Mouse (Mus musculus) liver, embryonic 11.5 days (tissue): ENCODE data around the gene Pus7l. TPM values are rescaled to one million over a fixed set of nuclear protein-coding genes. Genes with fewer than 3 reads are reported as not detected.

Source experiments
- ATAC-seq: fragments of 200-750 bp; cut with Nextera tagmentation; replicated peaks from 2 replicates; pipeline ENCODE4 v1.8.0; 2017; ENCODE audit warnings: moderate number of reproducible peaks, mild to moderate bottlenecking, moderate TSS enrichment, moderate library complexity; ENCODE audit not compliant: low FRiP score
- DNase-seq: peaks from one replicate; pipeline ENCODE4 v3.0.0-alpha.2; 2017; ENCODE audit warnings: low spot score
- H3K27ac ChIP-seq: fragments of 300-500 bp; sonication (generic); 2 replicates; pipeline ENCODE4 v1.5.1; 2014; ENCODE audit warnings: mild to moderate bottlenecking, low read depth, low read length, control low read depth
- H3K27me3 ChIP-seq: fragments of 300-500 bp; sonication (generic); replicated peaks from 2 replicates; pipeline ENCODE4 v1.6.1; 2014; ENCODE audit warnings: low read length, mixed read lengths; ENCODE audit not compliant: control insufficient read depth, insufficient read depth
- H3K36me3 ChIP-seq: fragments of 300-500 bp; sonication (generic); 2 replicates; pipeline ENCODE4 v1.6.1; 2014; ENCODE audit warnings: mild to moderate bottlenecking, low read length, moderate library complexity, mixed read lengths; ENCODE audit not compliant: control insufficient read depth, insufficient read depth
- H3K4me1 ChIP-seq: fragments of 300-500 bp; sonication (generic); replicated peaks from 2 replicates; pipeline ENCODE4 v1.6.1; 2014; ENCODE audit warnings: low read length, mixed read lengths; ENCODE audit not compliant: control insufficient read depth, insufficient read depth
- H3K4me2 ChIP-seq: fragments of 300-500 bp; sonication (generic); 2 replicates; pipeline ENCODE4 v1.6.1; 2014; ENCODE audit warnings: mild to moderate bottlenecking, control low read depth, moderate library complexity
- H3K4me3 ChIP-seq: fragments of 300-500 bp; sonication (generic); 2 replicates; pipeline ENCODE4 v1.5.1; 2014; ENCODE audit warnings: low read depth, low read length, control low read depth
- H3K9ac ChIP-seq: fragments of 300-500 bp; sonication (generic); 2 replicates; pipeline ENCODE4 v1.6.1; 2014; ENCODE audit warnings: low read depth, low read length, control low read depth
- H3K9me3 ChIP-seq: fragments of 300-500 bp; sonication (generic); 2 replicates; pipeline ENCODE4 v1.6.1; 2016; ENCODE audit warnings: low read length, inconsistent platforms, mixed read lengths; ENCODE audit not compliant: control insufficient read depth
- WGBS: fragments of 180-500 bp; shearing (Covaris S2); extraction: QIAGEN DNeasy Blood & Tissue Kit; methylation state at CpG from one replicate; pipeline ENCODE4 v1.1.7; 2014; 5-methylcytosine and 5-hydroxymethylcytosine counted together
- polyA plus RNA-seq: library from polyadenylated mRNA; unstranded; fragments of >200 nt; fragmentation: Nextera tagmentation; extraction: Ambion mirVana; gene quantifications from 2 replicates; pipeline ENCODE4 v1.2.1, GENCODE M21; 2014

Pus7l gene
- polyA plus RNA-seq = 12.0 and 13.5 TPM in 2 replicates

GRCm38 (mm10) chr15:94543409-94544051 lies at the start of gene Pus7l, which contains the start of gene Irak4:
TSS of gene Pus7l (minus strand) at chr15:94543547.
TSS of gene Irak4 (plus strand) at chr15:94543643.
- ATAC-seq = peak; percentile 99
- DNase-seq = peak; percentile 90
- Histone ChIP-seq H3K4me2 (peak within 1 kb of the TSS; percentile 77), H3K9me3 (no peaks in the 10 kb centered on the region), H3K27me3 (no peaks in the 10 kb centered on the region), H3K36me3 (no peaks in the 10 kb centered on the region), H3K27ac (peak within 1 kb of the TSS; percentile 55; the same call in 1 of the 2 replicates), H3K9ac (peak within 1 kb of the TSS; percentile 74), H3K4me1 (no peaks in the 10 kb centered on the region), H3K4me3 (peak within 1 kb of the TSS; percentile 84)
- under 1% methylated on average over 45 of the region's 45 CpGs for WGBS

GRCm38 (mm10) chr15:94591356-94591755 lies 48.0 kb upstream of the Pus7l start:
- Histone ChIP-seq H3K9ac (no peak overlapping the region), H3K36me3 (no peaks in the 10 kb centered on the region), H3K9me3 (no peaks in the 10 kb centered on the region), H3K27me3 (no peaks in the 10 kb centered on the region), H3K4me1 (peaks cover 6% of the 10 kb centered on the region; the same call in 1 of the 2 replicates), H3K27ac (no peak overlapping the region), H3K4me2 (no peak overlapping the region), H3K4me3 (no peak overlapping the region)
- no peak for ATAC-seq
- no peak for DNase-seq
- 72% methylated on average over 4 of the region's 4 CpGs for WGBS

DNA sequence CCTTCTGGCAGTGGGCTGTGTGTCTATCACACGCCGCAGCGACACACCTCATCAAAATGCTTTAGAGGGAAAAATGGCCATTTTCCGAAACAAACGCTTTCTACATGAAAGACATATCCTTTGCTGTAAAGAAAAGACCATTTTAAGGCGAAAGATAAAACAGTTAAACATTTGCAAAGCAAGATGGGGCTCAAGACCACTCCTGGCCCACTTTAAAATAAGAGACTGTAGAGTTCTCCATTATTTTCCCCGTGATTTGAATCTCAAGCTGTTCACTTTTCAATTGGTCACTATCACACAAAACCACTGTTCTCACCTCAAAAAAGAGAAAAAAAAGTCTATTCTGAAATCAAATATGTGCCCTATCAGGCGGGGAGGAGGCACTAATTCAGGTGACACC lies 46.7 kb upstream of the Pus7l start:
- WGBS = 9% methylated on average over 8 of the region's 8 CpGs
- Histone ChIP-seq H3K4me2 (peak overlapping the region; percentile 63), H3K27ac (no peak overlapping the region), H3K9me3 (no peaks in the 10 kb centered on the region), H3K36me3 (peaks cover under 1% of the 10 kb centered on the region; the same call in 1 of the 2 replicates), H3K27me3 (no peaks in the 10 kb centered on the region), H3K4me1 (peaks cover 6% of the 10 kb centered on the region; the same call in 1 of the 2 replicates), H3K4me3 (peak overlapping the region; percentile 76), H3K9ac (0 out of 2 replicates have a peak overlapping the region, but pooled peaks have one; percentile 40)
- no peak for DNase-seq
- no peak for ATAC-seq

DNA sequence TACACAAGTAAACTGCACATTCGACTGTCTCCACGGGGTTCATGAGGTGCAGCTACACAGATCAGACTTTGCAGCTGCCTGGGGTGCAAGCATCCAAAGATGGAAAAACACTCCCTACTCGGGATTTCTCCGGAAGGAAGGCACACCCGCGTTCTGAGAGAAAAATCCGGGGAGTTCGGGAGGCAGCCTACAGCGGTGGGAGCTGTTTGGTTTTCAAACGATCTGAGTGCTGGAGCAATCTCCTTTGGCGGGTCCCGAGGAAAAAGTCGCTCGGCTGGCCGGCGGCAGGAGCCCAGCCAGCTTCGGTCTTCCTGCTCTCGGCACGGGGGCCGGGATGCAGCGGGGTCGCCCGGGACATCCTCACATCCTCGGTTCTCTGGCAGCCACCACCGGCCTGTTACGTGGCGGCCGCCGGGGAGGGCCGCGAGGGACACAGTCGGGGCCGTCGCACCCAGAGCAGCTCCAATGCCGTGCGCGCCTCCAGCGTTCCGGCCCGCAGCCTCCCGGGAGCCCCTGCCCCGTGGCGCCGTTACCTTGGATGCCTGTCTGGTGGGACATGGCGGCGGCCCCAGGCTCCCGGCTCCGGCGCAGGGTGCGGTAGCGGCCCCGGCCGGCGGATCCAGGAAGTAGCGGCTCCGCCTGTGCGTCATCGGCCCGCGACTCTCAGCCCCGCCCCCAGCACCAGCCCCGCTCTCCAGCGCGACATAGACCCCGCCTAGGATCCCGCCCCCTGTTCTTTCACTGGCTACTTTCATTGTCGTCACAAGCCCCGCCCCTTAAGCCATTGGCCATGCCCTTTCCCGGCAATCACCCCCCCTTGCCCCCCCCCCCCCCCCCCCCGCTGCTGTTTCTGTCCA lies 46.1 kb upstream of the Pus7l start, which contains the start of gene Twf1:
Twf1 (minus strand) TSS at position 671 of the 857 bp plus-strand sequence.
- Histone ChIP-seq H3K9ac (peak within 1 kb of the TSS; percentile 89), H3K27me3 (no peaks in the 10 kb centered on the region), H3K4me1 (peaks cover 6% of the 10 kb centered on the region; the same call in 1 of the 2 replicates), H3K27ac (peak within 1 kb of the TSS; percentile 20; the same call in 1 of the 2 replicates), H3K4me3 (peak within 1 kb of the TSS; percentile 76), H3K36me3 (peaks cover 4% of the 10 kb centered on the region; the same call in 1 of the 2 replicates), H3K9me3 (no peaks in the 10 kb centered on the region), H3K4me2 (peak within 1 kb of the TSS; percentile 70)
- DNase-seq (peak; percentile 96), ATAC-seq (peak; percentile 99)
- under 1% methylated on average over 67 of the region's 70 CpGs for WGBS

GRCm38 (mm10) chr15:94587826-94588715 lies 44.7 kb upstream of the Pus7l start:
- H3K36me3 ChIP-seq = peaks cover 16% of the 10 kb centered on the region
- DNase-seq (no peak), ATAC-seq (no peak)
- peaks cover 6% of the 10 kb centered on the region; the same call in 1 of the 2 replicates for H3K4me1 ChIP-seq
- no peaks in the 10 kb centered on the region for H3K27me3 ChIP-seq
- H3K27ac ChIP-seq = no peak overlapping the region
- no peaks in the 10 kb centered on the region for H3K9me3 ChIP-seq
- H3K4me2 ChIP-seq = peak overlapping the region; percentile 70
- peak overlapping the region; percentile 76 for H3K4me3 ChIP-seq
- WGBS = 81% methylated on average over 9 of the region's 9 CpGs
- H3K9ac ChIP-seq = no peak overlapping the region

- no peaks in the 10 kb centered on the region for H3K9me3 ChIP-seq
- peaks cover 6% of the 10 kb centered on the region; the same call in 1 of the 2 replicates for H3K4me1 ChIP-seq
- peaks cover 39% of the 10 kb centered on the region for H3K36me3 ChIP-seq
- DNase-seq (no peak), ATAC-seq (no peak)
- no peak overlapping the region for H3K4me2 ChIP-seq
- 89% methylated on average over 4 of the region's 4 CpGs for WGBS
- H3K27me3 ChIP-seq = no peaks in the 10 kb centered on the region
- no peak overlapping the region for H3K27ac ChIP-seq
- no peak overlapping the region for H3K4me3 ChIP-seq
- H3K9ac ChIP-seq = no peak overlapping the region
These were observed 41.4 kb upstream of the Pus7l start for GRCm38 (mm10) chr15:94584738-94585137.

DNA sequence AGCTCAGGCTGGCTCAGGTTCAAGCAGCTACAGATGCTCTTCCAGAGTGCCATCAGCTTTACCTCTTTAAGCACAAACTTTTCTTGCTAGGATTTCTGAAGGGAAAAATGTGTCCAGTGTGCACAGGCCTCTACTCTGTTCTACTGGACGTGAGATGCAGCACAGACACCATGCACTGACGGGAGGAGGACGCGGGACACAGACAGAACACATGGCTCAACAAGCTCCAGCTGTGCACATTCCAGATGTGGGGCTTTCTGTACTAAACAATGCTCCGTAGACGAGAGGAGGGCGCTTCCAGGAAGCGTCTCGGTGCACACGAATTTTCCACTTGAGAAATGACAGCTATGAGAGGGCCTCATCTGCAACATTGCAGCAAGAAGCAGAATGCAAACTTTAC lies 39.8 kb upstream of the Pus7l start:
- no peak overlapping the region for H3K27ac ChIP-seq
- ATAC-seq (no peak), DNase-seq (no peak)
- no peaks in the 10 kb centered on the region for H3K9me3 ChIP-seq
- H3K9ac ChIP-seq = no peak overlapping the region
- H3K27me3 ChIP-seq = no peaks in the 10 kb centered on the region
- 0 out of 2 replicates have a peak, but pooled peaks cover 3% of the 10 kb centered on the region for H3K4me1 ChIP-seq
- peaks cover 43% of the 10 kb centered on the region for H3K36me3 ChIP-seq
- no peak overlapping the region for H3K4me3 ChIP-seq
- no peak overlapping the region for H3K4me2 ChIP-seq
- 89% methylated on average over 10 of the region's 10 CpGs for WGBS
